Mouse (Mus musculus) kidney, postnatal 14 days (tissue): ENCODE measurements at regions not wholly inside any gene's neighbourhood (a gene's known extent, or its start where the extent isn't known, plus 50 kb on each side); places are given as distances from the start of the nearest gene placed in this dataset.
"Not testable (repeated sequence)": the region's sequence is repeated elsewhere in the genome, so short reads cannot be mapped to it uniquely, and the experiment has no call there.

Experiments used
- DNase-seq: peaks from one replicate; pipeline ENCODE4 v3.0.0; 2022; ENCODE audit warnings: mixed read lengths

DNA sequence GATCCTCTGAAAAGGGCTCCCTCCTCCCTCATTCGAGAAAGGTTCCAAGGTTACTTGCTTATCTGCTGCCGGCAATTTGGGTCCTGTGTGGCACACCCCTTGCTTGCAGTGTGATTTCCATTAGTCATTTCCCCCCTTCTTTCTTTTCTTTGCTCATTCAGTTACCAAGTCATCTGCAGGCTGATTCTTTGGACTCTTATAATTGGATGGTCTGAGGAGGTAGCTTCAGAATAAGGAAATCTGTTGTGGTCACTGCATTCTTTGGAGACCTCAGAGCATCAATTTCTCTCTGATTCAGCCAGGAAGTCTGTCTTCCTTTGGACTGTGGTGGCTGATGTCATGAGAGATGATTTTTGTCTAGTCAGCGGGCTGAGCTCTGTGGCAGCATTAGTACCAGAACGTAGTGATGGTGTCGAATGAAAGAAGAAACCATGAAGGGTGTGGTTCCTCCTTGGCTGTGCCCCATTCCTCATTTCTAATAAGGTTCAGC is 91.4 kb upstream of the Mdm1 start:
- DNase-seq: no peak

DNA sequence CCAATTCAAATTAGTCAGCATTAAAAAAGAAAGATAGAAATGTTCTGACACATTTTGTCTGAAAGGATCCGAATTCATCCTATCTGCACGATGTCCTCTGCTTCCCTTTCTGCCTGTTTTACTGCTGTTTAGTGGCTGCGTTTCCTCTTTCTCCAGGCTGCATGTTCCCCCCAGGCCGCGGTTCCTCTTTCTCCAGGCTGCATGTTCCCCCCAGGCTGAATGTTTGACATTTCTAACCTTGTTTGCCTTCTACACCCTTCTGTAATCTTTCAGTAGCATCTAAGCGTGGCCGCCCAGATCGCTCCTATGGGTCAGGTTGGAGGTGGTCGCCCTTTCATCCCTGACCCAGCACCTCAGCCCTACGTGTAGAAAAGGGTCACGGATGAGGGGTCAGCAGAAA is 89.6 kb upstream of the Mdm1 start:
- no peak for DNase-seq

DNA sequence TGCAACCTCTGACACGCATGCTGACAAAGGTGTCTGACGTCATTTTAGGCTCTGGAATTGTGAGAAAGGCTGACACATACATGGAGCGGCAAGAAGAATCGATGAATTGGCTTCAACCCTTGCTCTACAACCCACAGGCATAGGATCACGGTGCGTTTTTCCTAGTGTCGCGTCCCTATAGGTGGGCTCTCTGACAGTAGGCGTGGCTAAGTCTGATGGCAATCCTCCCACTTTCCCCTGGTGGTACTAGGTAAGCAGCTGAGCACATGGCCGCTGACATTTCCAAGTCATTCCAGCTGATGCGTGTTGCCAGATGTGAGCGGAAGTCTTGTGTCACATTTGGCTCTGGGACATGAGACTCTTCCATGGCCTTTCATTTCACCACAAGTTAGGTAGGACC is 89.1 kb upstream of the Mdm1 start:
- DNase-seq: no peak

DNA sequence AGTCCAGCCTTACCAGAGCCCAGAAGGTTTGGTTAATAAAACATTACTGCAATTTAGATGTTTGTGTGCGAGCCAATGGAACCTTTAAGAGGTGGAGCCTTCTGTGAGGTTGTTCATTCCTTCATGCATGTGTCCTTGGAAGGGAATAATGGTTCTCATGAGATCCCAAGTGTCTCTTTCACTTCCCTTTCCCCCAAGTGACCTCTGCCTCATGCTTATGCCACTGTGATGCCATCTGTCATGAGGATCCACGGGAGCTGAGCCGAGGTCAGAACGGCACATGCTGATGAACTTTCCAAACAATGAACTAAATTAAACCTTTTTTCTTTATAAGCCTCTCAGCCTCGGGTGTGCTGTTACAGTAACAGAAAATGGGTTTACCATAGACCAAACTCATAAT is 88.6 kb upstream of the Mdm1 start:
- no peak for DNase-seq

DNA sequence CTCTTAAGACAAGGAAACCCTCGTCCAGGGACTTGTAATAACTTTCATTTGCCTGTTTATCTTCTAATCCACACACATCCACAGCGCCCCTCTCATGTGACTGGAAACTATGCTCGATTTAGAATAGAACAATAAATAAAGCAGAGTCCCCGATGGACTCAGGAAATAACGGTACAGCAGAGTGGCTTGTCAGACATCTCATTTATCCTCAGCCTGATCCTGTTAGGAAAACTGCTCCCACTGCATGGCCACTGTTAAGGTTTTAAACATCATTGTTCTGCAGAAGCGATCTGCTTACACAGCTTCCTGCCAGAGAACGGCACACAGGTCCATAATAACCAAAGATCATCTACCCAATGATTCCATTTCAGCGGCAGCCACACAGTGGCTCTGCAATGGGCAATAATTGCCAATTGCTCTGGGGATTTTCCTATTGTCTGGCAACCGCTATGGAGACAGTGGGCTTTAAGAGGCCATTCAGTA is 84.8 kb upstream of the Mdm1 start:
- DNase-seq: peak; percentile 27

DNA sequence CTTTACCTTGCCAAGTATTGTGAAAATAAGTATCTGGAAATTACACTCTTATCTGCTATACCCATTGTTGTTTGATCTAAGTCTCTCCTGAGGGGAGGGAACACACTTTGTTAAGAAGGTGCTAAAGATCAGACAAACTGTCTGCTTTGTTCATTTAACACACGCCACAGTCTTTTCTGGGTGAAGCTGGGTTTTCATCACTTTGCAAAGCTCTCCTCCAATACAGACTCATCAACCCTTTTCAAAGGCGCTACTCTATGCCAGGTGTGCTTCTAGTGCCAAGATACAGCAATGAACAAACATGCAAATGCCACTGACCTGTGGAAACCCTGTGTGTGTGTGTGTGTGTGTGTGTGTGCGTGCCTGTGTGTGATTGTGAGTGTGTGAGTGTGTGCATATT is 84.1 kb upstream of the Mdm1 start:
- DNase-seq: no peak

DNA sequence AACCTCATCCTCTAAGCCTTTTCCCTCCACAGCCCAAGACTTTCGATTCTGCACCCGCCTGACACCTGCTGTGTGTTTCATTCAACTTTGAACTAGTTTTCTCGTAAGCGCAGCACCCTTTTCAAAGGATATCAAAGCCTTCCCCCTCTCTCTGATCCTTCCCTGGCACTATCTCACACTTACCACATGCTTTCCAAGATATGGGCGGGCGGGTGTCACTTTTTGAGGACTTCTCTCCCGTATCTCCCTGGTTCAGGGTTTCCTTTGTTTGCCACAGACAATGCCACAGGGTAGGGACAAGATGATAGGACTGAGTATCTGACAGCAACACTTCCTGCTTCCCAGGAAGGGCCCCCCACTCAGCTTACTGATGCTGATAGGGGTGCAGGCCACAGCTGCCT is 76.8 kb upstream of the Mdm1 start:
- DNase-seq: no peak

DNA sequence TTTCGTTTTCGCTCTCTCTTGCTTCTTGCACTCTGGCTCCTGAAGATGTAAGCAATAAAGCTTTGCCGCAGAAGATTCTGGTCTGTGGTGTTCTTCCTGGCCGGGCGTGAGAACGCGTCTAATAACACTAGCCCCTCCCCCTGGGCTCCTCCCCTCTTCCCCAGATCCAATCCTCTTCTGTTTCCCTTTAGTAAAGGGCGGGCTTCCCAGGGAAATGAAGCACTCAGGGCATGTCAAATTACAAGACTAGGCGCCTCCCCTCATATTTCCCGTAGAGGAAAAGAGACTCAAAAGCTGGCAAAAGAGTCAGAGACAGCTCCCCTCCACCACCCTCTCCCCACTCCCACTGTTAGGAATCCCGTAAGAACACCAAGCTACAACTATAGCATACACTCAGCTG is 65.3 kb upstream of the Mdm1 start:
- DNase-seq: not testable (repeated sequence)

DNA sequence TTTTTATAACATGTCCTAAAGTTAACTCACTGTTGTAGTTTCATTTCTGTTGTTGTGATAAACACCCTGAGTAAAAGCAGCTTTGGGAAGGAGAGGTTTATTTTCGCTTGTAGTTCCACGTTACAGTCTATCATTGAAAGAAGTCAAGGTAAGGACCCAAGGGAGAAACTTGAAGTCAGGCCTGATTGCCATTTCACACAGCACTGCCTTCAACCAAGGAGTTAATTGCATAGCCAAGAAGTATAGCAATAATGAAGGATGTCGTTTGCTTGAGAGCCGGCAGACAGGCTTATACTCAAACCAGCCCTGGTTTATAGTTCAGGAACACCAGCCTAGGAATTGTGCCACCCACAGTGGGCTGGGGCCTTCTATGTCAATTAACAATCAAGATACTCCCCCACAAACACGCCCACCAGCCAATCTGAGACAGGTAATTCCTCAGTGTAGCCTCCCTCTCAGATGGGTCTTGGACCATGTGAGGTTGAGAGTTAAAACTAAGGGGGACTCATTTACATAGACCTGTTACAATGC is 59.9 kb upstream of the Mdm1 start:
- DNase-seq: no peak

DNA sequence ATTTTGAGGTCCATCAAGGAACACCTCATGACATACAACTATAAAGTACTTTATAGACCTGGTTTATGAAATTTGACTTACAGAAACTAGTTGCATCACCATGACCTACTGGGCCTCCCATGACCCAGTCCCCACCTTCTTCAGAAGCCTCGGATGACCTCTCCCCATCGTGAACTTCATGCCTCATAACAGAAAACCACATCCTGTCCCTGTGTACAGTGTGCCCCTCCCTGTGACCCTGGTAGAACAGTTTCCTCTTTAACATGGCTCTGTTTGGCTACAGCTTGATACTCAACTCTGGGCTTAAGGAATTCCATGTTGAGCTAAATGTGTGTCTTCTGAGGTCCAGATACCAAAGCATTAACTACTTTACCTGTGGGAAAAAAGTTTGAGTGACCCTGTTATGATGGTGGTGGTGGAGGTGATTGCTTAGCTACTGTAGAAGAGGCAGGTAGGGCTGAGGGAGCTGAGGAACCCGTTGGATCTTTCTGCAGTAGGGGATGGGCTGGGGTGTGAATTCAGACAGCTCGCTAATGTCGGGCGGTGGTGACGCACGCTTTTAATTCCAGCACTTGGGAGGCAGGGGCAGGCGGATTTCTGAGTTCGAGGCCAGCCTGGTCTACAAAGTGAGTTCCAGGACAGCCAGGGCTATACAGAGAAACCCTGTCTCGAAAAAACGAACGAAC is 58.4 kb upstream of the Mdm1 start:
- DNase-seq: no peak

DNA sequence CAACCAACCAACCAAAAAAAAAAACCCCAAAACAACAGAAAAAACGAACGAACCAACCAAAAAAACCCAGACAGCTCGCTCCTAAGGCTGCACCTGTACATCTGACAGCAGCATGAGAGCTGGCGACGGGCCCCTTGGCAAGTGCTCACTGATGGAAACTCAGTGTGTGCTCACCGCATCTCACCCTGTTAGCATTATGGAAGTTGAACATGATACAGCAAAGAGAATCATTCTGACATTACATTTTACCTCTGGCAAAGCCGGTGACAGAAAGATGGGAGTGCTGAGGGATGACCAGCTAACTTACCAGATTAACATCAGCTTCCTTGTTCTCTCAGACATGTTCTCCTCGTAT is 57.9 kb upstream of the Mdm1 start:
- DNase-seq: no peak

DNA sequence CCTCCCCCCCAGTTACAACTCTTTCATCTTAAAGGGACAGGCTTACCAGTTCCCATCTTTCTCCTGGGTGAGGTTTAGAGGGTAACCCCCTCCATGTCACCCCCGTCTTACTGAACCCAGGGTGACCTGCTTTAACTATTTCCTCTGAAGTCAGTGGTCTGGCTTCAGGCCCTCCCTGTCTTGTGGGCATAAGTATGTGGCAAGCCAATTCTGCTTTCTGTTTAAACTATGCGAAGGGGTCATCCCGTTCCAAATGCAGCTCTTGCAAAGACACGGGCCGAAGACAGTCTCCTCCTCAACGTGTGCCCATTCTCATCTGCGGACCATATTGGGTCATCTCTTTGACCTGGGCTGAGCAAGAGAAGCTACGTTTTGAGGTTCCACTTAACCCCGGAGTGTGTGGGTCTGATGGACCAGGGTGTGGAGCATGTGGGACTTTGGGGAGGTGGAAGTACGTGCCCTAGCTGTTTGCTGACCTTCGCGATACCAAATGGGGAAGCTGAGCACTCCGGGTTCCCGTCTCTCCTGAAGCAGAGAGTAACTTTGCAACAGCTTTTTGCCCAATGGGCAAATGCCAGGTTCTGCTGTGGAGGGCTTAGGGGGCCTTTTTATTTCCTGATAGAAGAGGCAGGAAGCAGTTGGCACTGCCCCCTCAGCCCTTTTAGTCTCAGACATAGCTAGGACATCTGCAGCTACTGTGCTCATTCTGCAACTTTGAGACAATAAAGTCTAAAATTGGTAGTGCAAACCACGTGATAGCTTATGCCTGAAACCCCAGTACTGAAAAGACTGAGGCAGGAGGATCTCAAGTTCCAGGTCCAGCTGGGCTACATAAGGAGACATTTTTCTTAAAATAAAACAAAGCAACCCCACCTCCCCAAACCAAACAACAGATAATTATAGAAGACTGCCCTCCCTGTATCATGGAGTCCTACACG is 56.3 kb upstream of the Mdm1 start:
- DNase-seq: no peak

DNA sequence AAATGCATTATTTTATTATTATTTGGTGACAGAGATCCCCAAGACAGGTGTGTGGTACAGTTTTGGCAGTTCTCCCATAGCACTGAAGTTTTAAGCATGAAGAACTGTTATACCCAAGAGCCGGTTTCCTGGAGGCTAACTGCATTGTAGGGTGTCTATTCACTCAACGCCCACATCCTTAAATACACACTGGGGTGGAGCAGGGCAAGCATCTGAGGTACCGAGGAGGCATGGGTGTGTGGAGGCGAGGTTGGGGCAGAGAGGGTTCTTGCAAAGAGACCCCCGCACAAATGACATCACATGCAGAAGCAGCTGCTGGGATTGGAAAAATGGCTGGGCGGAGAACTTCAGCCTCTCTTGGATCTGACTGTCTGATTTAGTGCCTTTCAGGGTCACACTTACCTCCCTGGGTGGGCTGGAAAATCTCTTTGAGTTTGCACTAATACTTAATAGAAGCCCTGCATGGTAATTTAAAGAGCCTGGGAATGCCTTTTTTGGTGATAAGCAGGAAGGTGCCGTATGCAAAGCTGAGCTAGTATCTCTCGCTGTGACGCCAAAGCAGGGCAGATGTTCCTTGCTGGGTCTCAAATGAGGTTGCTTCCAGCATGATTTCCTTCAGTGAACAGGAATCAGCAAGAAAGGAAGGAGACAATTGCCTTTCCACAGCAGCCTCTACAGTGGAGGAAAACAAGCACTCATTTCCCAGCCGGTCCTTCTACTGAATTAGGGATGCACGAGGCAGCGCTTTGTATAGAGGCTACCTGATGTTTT is 53.9 kb upstream of the Mdm1 start:
- no peak for DNase-seq

DNA sequence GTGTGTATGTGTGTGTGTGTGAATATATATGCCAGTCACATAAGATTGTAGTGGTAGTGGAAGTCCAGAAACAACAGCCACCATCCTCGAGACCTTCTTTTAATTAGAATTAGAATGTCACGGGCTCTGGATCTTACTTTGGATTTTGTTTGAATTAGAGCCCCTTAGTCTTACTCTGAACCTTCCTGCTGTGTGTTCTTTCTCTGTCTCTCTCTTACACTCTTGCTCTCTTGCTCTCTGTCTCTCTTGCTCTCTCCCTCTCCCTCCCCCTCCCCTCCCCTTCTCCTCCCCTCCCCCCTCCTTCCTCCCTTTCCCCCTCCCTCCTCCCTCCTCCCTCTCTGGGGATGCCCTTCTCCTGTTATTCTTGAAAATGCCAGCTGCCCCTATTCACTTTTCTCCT is 53.1 kb upstream of the Mdm1 start:
- DNase-seq: no peak

DNA sequence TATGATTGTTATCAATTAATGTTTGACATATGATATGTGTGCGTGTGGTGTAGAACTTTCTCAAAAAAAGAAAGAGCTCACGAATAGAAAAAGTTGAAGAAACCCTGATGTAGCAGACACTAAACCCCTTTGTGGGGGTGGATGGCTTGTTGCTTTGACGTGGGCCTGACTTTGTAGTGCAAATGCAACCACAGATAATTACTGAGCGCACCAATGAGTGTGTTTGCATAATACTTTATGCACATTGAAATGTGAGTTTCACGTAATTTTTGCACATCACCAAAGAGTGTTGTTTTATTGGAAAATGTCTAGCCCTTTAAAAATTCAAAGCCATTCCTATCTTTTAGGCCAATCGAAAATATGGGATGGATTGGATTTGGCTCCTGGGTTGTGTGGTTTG is 51.7 kb upstream of the Mdm1 start:
- no peak for DNase-seq

DNA sequence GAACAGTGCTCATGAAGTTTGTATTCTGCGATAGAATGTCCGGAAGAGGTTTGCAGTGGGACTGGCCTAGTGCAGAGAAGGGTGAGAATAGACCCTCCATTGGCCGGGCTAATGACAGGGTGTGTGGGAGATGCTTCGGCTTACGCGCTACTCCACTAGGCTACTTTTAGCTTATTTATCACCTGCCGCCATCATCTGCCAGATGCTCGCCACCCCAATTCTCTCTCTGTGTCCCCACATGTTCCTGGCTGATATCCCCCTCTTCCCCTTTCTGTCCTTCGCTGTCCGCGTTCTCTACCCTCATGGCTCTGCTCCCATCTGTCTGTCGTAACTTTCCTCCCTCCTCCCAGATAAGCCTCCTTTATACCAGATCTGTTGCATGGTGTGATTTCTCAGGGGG is 50.1 kb upstream of the Mdm1 start:
- no peak for DNase-seq
